Mouse (Mus musculus): Measurements from ENCODE around the gene Arhgef10l. TPM values are rescaled to one million over a fixed set of nuclear protein-coding genes. Genes with fewer than 3 reads are reported as not detected.

Gene Arhgef10l
- total RNA-seq, 2 experiments from 2014 or later, result 68.5 to 72.7 TPM

DNA sequence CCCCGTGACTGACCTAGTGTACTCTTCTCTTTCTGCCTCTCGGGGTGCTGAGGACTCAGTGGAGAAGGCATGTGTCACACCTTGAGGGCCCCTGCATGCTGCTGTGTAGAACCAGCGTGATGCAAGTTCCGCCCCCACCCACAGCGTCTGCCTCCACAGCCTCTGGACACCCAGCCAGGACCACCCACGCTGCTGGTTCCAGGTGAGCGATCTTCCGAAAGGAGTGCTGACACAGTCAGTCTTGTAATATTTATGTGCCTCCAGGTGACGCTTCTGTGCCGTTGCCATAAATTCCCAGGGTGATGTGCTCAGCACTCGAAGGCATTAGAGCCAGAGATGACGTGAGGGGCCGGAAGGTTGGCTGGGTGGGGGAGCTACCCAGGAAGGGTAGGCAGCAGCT, 140.9 kb downstream of the Arhgef10l start:
- DNase-seq, result no peak

DNA sequence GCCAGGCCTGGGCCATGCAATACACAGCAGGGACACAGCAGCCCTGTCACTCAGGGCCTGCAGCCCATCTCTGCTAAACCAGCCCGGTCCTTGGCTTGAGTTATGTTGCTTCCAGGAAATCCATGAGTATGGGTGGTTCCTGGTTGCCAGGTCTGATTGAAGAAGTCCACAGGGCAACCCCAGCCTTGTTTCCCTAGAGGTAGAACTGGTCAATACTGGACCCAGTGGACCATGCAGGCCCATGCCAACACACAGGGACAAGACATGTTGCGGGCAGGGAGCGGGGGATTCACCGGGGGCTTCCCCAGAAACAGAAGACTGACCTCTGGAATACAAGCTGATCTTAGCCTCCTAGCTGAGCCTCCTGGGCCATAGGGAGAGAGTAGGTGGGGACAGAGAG, 142.9 kb downstream of the Arhgef10l start:
- no peak for DNase-seq

DNA sequence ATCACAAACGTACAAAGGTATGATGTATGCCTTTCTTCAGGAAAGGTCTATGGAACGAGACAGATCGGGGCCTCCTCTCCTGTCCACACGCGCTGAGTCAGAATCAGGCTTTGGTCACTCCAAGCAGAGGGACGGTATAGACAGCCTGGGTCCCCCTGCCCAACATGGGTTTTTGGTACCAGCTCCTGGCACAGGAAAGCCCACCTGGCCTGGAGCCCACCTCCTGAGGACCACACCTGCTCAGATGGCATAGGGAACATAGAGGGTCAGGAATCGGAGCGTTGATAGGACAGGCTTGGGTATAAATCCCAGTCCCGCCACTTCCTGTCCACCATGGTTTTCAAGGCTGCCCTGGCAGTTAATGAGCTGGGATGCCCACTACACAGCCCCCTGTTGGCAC, 145.1 kb downstream of the Arhgef10l start:
- no peak for DNase-seq

DNA sequence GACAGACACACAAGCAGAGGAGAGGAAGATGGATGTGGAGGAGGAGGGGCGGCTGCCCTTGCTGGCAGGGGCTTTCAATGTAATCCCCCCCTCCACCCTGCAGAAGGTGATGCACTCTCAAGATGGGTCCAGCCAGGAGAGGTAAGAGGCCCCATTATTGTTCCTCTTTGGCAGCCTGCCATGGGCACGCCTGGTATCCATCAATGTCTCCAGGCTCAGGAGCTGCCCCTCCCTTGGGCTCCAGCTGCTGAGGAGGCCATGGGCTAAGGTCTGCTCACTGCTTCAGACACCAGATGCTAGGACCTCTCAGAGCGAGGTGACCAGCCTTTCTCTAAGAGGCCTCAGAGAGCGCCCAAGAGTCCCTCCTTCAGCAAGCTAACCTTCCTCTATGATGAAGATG, 152.0 kb downstream of the Arhgef10l start:
- DNase-seq, result no peak

DNA sequence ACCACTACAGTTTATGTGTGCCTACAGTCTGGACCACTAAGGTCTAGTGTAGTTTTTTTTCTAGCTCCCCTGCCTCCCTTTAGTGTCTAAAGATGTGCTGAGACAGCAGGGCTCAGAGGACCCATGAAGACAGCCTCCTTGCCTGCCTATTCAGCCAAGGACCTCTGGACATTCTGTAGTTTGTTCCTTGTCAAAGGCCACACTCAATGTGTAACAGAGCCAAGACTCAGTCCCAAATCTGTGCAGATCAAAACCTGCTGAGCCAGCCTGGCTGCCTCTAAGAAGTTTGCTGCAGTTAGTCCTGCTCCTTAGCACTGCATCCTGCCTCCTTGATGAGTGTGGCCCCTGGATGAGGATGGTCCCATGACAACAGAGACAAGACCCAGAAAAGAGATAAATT, 156.0 kb downstream of the Arhgef10l start:
- no peak for DNase-seq

DNA sequence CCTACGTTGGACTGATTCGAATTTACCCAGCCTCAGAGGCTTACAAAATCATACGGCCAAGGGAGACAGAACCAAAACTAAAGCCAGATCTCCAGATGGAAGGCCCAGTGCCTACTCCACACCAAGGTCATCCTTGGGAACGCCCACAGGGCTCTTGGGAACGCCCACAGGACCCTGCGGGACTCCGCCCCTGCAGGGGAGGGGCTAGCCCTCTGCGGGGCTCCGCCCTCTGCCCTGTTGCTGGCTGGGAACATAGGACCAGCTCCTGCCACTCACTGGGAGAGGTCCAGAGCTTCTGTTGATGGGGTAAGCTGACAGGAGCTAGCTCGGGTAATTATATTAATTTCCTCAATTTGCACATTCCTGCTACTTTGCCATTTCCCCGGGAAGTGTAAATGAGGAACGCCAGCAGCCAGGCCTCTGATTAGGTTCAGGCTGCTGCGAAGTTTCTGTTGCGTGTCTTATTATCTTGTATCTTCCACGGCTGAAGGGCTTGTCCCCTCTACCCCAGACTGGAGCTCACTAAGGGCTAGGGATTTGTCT, 158.6 kb downstream of the Arhgef10l start:
- no peak for DNase-seq

DNA sequence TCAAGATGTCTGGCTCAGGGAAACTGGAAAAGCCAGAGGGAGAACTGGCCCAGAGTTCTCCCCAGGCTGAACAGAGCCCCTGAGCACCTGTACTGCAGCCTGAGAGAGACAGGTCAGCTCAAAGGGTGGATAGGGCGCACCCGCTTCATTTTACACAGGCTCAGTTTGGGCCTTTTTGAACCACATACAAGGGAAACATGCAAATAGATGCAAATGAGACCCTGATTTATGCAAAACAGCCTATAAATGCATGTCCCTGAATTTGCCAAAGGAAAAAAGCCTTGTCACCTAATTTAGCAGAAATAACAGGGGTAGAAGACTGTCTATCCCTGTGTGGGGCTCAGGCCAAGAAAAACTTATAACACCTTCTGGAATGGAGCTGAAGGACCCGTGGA, 160.2 kb downstream of the Arhgef10l start:
- no peak for DNase-seq

DNA sequence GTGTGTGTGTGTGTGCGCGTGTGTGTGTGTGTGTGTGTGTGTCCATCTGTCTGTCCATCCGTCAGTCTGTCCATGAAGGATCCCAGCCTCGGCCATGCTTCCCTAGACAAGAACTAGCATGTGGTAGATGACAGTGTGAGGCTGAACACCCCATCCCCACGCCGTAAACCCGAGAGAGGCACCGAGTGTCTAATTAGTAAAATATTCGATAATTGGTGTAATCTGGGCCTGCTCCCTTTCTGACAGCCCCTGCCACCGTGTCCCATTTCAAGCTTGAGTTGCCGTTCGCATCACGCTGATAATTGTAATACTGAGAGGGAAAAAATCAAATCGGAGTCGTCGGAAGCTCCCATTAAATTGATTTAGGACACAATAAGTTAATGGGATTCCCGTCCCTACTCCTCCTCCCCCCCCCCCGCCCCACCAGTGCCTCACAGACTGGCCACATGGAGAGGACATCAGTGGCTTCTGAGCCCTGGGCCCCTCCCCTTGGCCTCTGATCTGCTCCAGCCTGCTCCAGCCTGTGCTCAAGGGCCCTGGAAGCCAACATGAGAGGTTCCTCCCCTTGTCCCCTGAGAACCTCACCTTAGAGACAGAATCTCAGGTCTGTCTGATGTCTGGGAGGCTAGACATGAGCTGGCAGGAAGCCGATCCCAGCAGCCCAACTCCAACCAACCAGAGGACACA, 160.7 kb downstream of the Arhgef10l start:
- DNase-seq, result no peak

DNA sequence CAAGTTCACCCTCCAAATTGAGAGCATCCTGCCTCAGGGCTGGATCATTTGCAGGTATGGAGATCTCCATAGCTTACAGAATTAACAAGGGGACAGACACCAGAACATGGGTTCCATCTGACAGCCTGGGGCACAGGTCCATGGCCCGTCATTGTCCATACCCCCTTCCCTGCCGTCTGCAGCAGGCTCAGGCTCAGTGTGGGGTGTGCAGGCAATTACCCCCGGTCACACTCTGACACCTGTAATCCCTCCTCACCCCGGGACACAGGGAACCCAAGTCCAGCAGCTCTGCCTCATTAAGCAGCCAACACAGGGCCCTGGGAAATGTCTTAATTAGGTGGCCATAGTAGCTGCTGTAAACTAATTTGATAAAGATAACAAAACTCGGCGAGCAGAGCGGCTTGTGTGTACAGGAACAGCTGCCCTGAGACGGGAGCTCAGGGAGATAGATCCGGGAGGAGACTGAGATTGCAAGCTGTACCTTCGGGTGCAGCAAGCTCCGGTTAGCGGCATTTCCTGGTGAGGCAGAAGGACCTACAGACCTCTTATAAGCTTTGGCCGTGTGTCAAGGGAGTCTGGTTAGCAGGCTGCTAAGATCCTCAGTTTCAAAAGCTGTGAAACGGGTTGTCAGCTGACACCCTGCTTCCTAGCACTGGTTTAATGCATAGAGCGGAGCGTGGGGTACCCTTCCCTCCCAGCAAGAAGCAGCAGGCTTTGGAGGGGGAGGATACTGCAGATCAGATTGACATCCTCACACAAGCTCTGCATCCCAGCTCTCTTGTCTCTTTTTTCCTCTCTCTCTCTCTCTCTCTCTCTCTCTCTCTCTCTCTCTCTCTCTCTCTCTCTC, 161.5 kb downstream of the Arhgef10l start:
- DNase-seq, result no peak

DNA sequence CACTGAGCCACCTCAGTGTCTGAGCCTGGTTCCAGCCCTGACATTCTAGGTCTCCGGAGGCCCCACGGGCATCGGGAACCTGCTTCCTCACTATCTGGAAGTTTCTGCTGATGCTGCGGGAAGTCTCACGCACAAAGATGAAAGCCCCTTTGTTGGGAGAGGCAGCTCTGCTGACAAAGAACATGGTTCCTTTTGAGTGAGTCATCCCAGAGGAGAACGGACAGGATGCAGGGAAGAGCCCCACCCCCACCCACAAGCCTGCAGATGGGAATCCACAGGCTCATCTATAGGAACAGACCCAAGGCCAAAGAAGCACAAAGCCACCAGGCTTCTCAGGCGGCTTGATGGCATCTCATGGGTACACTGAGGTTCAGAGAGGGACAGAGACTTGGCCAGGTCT, 165.0 kb downstream of the Arhgef10l start:
- no peak for DNase-seq

DNA sequence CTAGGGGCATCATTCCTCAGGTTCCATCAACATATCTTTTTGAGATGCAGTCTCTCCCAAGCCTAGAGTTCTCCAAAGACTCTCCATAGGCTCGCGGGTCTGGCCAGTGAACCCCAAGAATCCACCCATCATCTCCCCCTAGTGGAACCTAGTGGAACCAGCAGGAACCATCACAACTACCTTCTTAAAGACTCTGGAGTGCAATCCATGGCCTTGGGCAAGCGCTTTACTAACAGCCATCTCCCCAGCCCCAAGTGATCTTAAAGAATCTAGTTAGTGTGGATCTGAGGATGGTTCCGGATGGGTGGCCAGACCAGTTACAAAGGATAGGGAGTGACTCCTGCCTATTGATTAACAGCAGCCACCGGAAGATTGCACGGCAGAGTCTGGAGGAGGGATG, 166.2 kb downstream of the Arhgef10l start:
- no peak for DNase-seq

DNA sequence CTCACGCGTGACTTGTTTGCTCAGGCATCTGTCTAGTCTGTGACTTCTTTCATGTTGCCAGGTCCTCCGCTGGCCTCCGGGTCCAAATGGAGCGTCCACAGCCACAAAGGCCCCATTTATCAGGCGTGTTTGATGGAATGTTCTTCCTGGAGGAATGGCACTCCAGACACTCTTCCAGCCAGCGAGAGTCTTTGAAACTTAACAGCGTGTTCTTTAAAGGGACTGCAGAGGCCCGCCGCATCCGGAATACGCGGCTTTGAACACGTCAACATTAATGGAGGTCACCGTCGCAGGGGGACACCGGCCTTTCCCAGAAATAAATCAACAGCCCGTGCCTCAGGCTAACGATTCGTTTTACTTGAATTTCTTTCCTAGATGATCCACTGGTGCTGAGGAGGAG, 168.6 kb downstream of the Arhgef10l start:
- DNase-seq, result no peak

DNA sequence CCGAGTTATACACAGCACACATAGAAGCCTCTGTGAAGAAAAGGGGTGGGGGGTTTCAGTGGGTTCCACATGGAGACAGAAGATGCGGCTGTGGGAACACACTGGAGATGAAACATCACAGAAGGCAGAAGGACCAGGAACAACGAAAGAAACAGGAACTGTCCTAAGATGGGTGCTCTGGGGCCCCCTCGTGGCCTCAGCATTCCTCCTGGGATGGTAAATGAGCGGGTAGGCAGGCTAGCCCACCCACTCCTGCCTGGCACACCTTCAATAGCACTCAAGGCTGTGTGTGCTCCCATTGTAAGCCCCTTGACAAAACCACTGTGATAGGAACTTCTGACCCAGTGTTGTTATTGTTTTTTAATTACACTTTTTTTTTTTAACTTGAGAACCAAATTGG, 174.3 kb downstream of the Arhgef10l start:
- DNase-seq, result no peak

DNA sequence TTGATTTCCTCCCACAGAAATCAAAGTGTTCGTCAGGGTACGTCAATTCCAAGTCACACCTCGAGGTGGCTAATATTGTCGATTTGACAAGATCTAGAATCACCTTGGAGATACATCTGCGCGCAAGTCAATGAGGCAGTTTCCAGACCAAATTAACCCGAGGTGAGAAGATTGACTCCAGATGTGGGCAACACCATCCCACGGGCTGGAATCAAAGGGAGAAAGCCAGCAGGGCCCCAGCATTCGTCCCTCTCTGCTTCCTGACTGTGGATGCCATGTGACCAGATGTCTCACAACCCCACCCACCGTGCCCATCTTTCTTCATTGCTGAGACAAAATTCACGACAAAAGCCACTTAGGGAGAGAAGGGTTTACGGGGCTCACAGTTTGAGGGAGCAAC, 180.4 kb downstream of the Arhgef10l start:
- DNase-seq, result no peak

DNA sequence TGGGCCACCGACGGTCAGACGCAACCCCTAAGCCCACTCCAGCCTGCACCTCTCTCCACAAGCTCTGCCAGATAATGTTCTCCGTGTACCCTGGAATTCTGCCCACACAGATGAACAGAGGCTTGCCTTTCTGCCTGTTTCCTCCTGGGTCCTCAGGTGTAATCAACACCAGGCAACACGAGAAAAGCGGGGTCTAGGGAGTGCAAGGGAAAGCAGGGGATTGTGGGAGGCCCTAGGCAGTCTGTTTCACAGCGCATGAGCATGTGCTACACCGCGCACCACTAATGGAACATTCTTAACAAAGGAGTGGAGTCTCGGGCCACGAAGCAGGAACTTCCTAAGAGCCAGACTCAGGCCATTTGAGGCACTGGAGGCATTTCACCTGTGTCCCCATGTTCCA, 182.7 kb downstream of the Arhgef10l start:
- DNase-seq, result no peak

DNA sequence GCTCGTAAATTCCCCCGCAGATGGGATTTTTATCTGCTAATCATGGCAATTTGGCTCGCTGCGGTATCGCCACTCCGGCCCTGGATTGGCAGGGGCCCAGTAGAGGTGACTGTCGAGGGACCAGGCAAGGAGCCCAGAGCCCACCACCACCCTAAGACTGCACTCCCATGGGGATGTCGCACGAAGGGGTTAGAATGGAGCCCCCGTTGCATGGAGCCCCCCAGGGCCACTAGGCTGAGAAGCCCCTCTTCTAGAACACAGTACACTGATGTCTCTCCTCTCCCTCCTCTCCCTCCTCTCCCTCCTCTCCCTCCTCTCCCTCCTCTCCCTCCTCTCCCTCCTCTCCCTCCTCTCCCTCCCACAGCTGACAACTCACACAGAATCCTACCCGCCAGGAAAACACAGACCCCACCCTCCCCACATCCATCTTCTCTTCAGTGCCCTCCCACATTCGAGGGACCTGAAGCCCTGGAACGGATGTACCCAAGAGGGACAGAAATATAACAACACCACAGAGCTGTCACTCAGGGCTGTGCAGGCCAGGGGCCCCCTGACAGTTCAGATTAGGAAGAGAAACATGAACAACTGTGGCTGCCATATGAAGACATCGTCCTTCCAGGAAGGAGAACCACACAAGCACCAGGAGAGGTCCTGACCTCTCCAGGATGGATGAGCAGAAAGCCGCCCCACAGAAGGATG, 185.3 kb downstream of the Arhgef10l start:
- DNase-seq, result no peak

DNA sequence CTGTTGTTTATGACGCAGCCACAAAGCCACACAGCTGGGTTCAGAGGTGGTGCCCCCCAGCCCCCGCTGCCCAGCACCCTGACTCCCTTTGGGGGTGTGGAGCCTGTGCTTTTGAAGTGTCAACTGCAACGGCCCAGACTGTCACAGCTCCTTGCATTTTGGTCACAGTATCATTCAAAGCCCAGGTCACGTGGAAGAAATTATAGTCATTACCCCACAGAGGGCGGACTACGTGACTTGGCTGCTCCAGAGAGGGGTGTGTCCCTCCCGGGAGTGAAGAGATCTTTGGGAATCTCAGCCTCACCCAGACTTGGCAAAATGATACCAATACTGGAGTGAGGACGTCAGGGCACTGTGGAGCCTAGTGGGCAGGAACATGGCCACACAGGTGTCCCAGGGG, 190.6 kb downstream of the Arhgef10l start:
- DNase-seq, result no peak

DNA sequence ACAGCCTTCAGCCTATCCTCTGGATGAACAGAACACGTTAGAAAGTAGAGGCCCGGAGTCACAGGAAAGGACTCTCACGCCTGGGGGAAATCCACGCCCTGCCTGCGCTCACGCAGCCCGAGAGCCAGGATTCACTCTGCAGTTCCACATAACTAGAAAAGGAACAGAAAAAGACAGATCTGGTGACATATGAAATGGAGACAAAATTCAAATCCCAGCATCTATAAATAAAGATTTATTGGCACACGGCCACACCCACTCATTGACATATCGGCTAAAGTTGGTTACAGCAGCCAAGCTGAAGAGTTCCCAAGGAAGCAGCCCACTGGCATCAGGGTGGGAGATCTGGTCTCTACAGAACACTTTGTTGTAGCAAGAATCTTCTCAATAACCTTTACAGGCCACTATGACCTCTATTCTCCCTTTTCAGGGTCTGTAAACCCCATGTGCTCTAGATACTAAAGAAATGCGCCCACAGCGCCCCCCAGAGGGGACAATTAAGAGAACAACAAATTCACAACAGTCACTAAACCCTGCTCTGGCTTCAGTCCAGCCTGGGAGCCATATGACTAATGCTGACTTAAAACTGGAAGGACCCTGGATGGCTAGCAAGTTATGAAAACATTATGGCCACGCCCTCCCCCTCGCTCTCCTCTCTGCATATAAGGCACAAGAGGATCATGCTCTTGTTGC, 195.9 kb downstream of the Arhgef10l start:
- no peak for DNase-seq

DNA sequence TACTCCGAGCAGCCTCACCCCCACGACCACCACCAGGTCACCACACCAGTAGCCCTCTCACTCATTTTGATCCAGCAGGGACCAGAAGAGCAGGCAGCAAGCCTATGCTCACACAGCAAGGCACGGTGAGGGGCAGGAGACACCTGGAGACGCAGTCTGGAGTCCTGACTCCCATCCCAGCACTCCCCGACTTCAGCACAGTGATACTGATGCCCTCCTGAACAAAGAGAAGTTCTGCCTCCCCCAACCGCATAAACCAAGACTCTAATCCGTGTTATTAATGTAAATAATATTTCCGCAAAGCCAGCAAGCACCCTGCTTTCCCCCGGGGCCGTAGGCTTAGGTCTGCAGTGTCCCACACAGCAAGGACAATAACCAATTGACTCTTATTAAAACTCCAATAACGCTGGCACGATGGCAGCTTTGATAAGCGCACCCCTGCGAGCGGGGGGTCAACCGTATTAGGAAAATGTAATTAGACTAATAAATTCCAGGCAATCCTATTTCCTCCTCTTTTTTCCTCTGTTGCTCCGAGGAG, 198.5 kb downstream of the Arhgef10l start:
- no peak for DNase-seq
